Mouse (Mus musculus) CH12.LX (cell line): ENCODE results near the gene Amn1. TPM values are rescaled to one million over a fixed set of nuclear protein-coding genes. Genes with fewer than 3 reads are reported as not detected.
"Not testable (repeated sequence)": the region's sequence is repeated elsewhere in the genome, so short reads cannot be mapped to it uniquely, and the experiment has no call there.

Experiments used
- DNase-seq: peaks from one replicate; pipeline ENCODE4 v3.0.0-alpha.2; 2013; ENCODE audit errors: extremely low read depth
- H3K27ac ChIP-seq: 2 replicates; pipeline ENCODE4 v1.5.1; 2012; ENCODE audit warnings: low read depth, mild to moderate bottlenecking, control low read depth, moderate library complexity; ENCODE audit not compliant: insufficient read depth
- H3K27me3 ChIP-seq: replicated peaks from 2 replicates; pipeline ENCODE3; 2012; ENCODE audit warnings: inconsistent platforms
- H3K36me3 ChIP-seq, 2 experiments: replicated peaks in 1 of 2; 2 replicates each; pipeline versions ENCODE3 to v1.6.1; 2012; ENCODE audit warnings: inconsistent platforms in 1 of 2, low read length in 1 of 2, mild to moderate bottlenecking in 1 of 2, mixed read lengths in 1 of 2, moderate library complexity in 1 of 2; ENCODE audit not compliant: control insufficient read depth in 1 of 2, insufficient read depth in 1 of 2
- H3K4me1 ChIP-seq, 2 experiments: 2 replicates each; pipeline ENCODE4 v1.6.1; 2012; ENCODE audit warnings: inconsistent platforms in 1 of 2, moderate library complexity in 1 of 2; ENCODE audit not compliant: insufficient read depth in 2 of 2, control insufficient read depth in 1 of 2
- H3K4me2 ChIP-seq: 2 replicates; pipeline ENCODE4 v1.6.1; 2012; ENCODE audit warnings: low read depth, mild to moderate bottlenecking, control low read depth; ENCODE audit not compliant: poor library complexity, insufficient read depth, severe bottlenecking
- H3K4me3 ChIP-seq, 3 experiments: fragments of 150-350 bp in 1 of 3; sonication (generic) in 1 of 3; replicated peaks in 1 of 3; 2 replicates each; pipeline versions ENCODE3 to v1.5.1; 2011 to 2012; ENCODE audit warnings: low read depth in 2 of 3, low read length in 2 of 3, mild to moderate bottlenecking in 2 of 3, moderate library complexity in 2 of 3, control low read depth in 1 of 3, improper control_type of control experiment in 1 of 3, inconsistent platforms in 1 of 3, mixed read lengths in 1 of 3; ENCODE audit not compliant: poor library complexity in 1 of 3
- H3K79me2 ChIP-seq: replicated peaks from 2 replicates; pipeline ENCODE4 v1.6.1; 2012; ENCODE audit warnings: mild to moderate bottlenecking, moderate library complexity; ENCODE audit not compliant: control insufficient read depth, poor library complexity, insufficient read depth, severe bottlenecking; ENCODE audit errors: extremely low read depth
- H3K9ac ChIP-seq: 2 replicates; pipeline ENCODE4 v1.6.1; 2012; ENCODE audit warnings: low read depth, mild to moderate bottlenecking, control low read depth, moderate library complexity; ENCODE audit not compliant: insufficient read depth
- H3K9me3 ChIP-seq: replicated peaks from 2 replicates; pipeline ENCODE3; 2012; ENCODE audit warnings: low read length, inconsistent platforms, mixed read lengths
- CHD1 ChIP-seq: IDR thresholded peaks from 2 replicates; pipeline ENCODE4 v1.6.1; 2012; ENCODE audit warnings: low read depth, low read length, improper control_type of control experiment, inconsistent platforms
- CHD2 ChIP-seq: IDR thresholded peaks from 2 replicates; pipeline ENCODE4 v1.6.1; 2011; ENCODE audit warnings: low read length, improper control_type of control experiment
- CTCF ChIP-seq, 2 experiments: IDR thresholded peaks in 1 of 2; conservative IDR thresholded peaks in 1 of 2; 2 replicates each; pipeline ENCODE4 v1.5.1; 2011 to 2012; ENCODE audit warnings: low read depth in 2 of 2, low read length in 2 of 2, improper control_type of control experiment in 1 of 2, inconsistent platforms in 1 of 2, mild to moderate bottlenecking in 1 of 2, moderate library complexity in 1 of 2
- E2F4 ChIP-seq: IDR thresholded peaks from 2 replicates; pipeline ENCODE4 v1.6.1; 2011; ENCODE audit warnings: low read depth, low read length, improper control_type of control experiment; ENCODE audit not compliant: insufficient replicate concordance
- ELF1 ChIP-seq: IDR thresholded peaks from 2 replicates; pipeline ENCODE4 v1.6.1; 2014; ENCODE audit warnings: low read depth, mild to moderate bottlenecking, inconsistent platforms, low read length, improper control_type of control experiment
- ETS1 ChIP-seq: conservative IDR thresholded peaks from 2 replicates; pipeline ENCODE4 v1.6.1; 2012; ENCODE audit warnings: low read depth, mild to moderate bottlenecking, inconsistent platforms, low read length, improper control_type of control experiment, moderate library complexity
- GABPA ChIP-seq: IDR thresholded peaks from 2 replicates; pipeline ENCODE4 v1.6.1; 2012; ENCODE audit warnings: low read depth, low read length, improper control_type of control experiment, inconsistent platforms; ENCODE audit not compliant: insufficient replicate concordance
- IRF4 ChIP-seq: IDR thresholded peaks from 2 replicates; pipeline ENCODE4 v1.6.1; 2014; ENCODE audit warnings: low read depth, mild to moderate bottlenecking, inconsistent platforms, low read length, improper control_type of control experiment
- JUN ChIP-seq: IDR thresholded peaks from 2 replicates; pipeline ENCODE4 v1.6.1; 2011; ENCODE audit warnings: low read depth, mild to moderate bottlenecking, low read length, improper control_type of control experiment, moderate library complexity; ENCODE audit not compliant: insufficient read depth
- KAT2A ChIP-seq: IDR thresholded peaks from 2 replicates; pipeline ENCODE4 v1.6.1; 2012; ENCODE audit warnings: low read length, improper control_type of control experiment, inconsistent platforms; ENCODE audit not compliant: insufficient replicate concordance
- MAX ChIP-seq: IDR thresholded peaks from 2 replicates; pipeline ENCODE4 v1.6.1; 2011; ENCODE audit warnings: low read length, improper control_type of control experiment
- MAZ ChIP-seq: IDR thresholded peaks from 2 replicates; pipeline ENCODE4 v1.6.1; 2012; ENCODE audit warnings: low read depth, mild to moderate bottlenecking, inconsistent platforms, low read length, improper control_type of control experiment, moderate library complexity
- MXI1 ChIP-seq: IDR thresholded peaks from 2 replicates; pipeline ENCODE4 v1.6.1; 2011; ENCODE audit warnings: mild to moderate bottlenecking, low read depth, low read length, improper control_type of control experiment
- MYC ChIP-seq: IDR thresholded peaks from 2 replicates; pipeline ENCODE4 v1.6.1; 2011; ENCODE audit warnings: low read depth, mild to moderate bottlenecking, improper control_type of control experiment, low read length
- NELFE ChIP-seq: IDR thresholded peaks from 2 replicates; pipeline ENCODE4 v1.6.1; 2011; ENCODE audit warnings: low read depth, low read length, improper control_type of control experiment
- POLR2AphosphoS2 ChIP-seq: IDR thresholded peaks from 2 replicates; pipeline ENCODE4 v1.6.1; 2011; ENCODE audit warnings: low read depth, low read length, improper control_type of control experiment
- TBP ChIP-seq: conservative IDR thresholded peaks from 2 replicates; pipeline ENCODE4 v1.6.1; 2011; ENCODE audit warnings: low read depth, low read length, improper control_type of control experiment
- UBTF ChIP-seq: IDR thresholded peaks from 2 replicates; pipeline ENCODE4 v1.6.1; 2012; ENCODE audit warnings: low read depth, mild to moderate bottlenecking, inconsistent platforms, low read length, improper control_type of control experiment, moderate library complexity
- USF1 ChIP-seq: IDR thresholded peaks from 2 replicates; pipeline ENCODE4 v1.6.1; 2014; ENCODE audit warnings: low read depth, mild to moderate bottlenecking, inconsistent platforms, low read length, improper control_type of control experiment
- ZC3H11A ChIP-seq: IDR thresholded peaks from 2 replicates; pipeline ENCODE4 v1.6.1; 2012; ENCODE audit warnings: low read depth, mild to moderate bottlenecking, inconsistent platforms, low read length, improper control_type of control experiment
- ZKSCAN1 ChIP-seq: IDR thresholded peaks from 2 replicates; pipeline ENCODE4 v1.6.1; 2012; ENCODE audit warnings: low read depth, inconsistent platforms, low read length, improper control_type of control experiment, borderline replicate concordance
- ZMIZ1 ChIP-seq: IDR thresholded peaks from 2 replicates; pipeline ENCODE4 v1.6.1; 2012; ENCODE audit warnings: low read depth, mild to moderate bottlenecking, inconsistent platforms, low read length, improper control_type of control experiment
- dilution Hi-C: fragments of 300-500 bp; cut with MboI; formaldehyde crosslinking; loops from 2 replicates; pipeline ENCODE4 v1.14.3; 2020; ENCODE audit warnings: low sequenced_read_pairs; ENCODE audit not compliant: extremely low pct_unique_long_range_greater_than_20kb, extremely low pct_ligation_motif_present
- in situ Hi-C: fragments of 300-500 bp; cut with MboI; formaldehyde crosslinking; loops from 3 replicates; pipeline ENCODE4 v1.14.3; 2019; ENCODE audit warnings: low sequenced_read_pairs, low pct_ligation_motif_present, low pct_unique_long_range_greater_than_20kb, mixed read lengths
- polyA plus RNA-seq: library from polyadenylated mRNA; unstranded; fragments of >175 nt; gene quantifications from 2 replicates; pipeline ENCODE4 v1.2.1, GENCODE M21; 2012; ENCODE audit warnings: low read depth; ENCODE audit not compliant: insufficient read length
- total RNA-seq, 2 experiments: library from RNA; depleted of rRNA; stranded (reverse); fragments of 300-350 nt in 1 of 2; fragments of >200 nt in 1 of 2; gene quantifications; 2 replicates each; pipeline ENCODE4 v1.2.3; 2012 to 2014

Amn1 gene
- total and polyA plus RNA-seq, 3 experiments = 3.2 to 8.9 (median 6.3) TPM

GRCm38 (mm10) chr6:149167672-149168071 is 20.8 kb downstream of the Amn1 start:
- H3K4me1 ChIP-seq = no peaks in the 10 kb centered on the region
- peaks cover 0 to 17% of the 10 kb centered on the region in 2 experiments for H3K36me3 ChIP-seq
- dilution Hi-C loops (no loop called here), in situ Hi-C loops (no loop called here)
- H3K27ac ChIP-seq = no peak overlapping the region
- no peaks in the 10 kb centered on the region for H3K9me3 ChIP-seq
- DNase-seq = no peak
- H3K27me3 ChIP-seq = no peaks in the 10 kb centered on the region
- no peaks in the 10 kb centered on the region for H3K79me2 ChIP-seq
- no peak overlapping the region for H3K4me2 ChIP-seq
- H3K9ac ChIP-seq = no peak overlapping the region
- TF ChIP-seq MYC (no peak), CHD1 (no peak), MXI1 (no peak), USF1 (no peak), MAX (no peak), ELF1 (no peak), UBTF (no peak), E2F4 (no peak), CTCF (conservative IDR thresholded peaks at IDR 0.05 in 1 of 2, IDR thresholded peaks at IDR 0.05 in 1 of 2; ENCODE audit: low read depth in 2 of 2, low read length in 2 of 2) (no peak), GABPA (no peak), IRF4 (no peak)
- no peak overlapping the region for H3K4me3 ChIP-seq

GRCm38 (mm10) chr6:149167038-149167437 is 21.5 kb downstream of the Amn1 start:
- H3K4me1 ChIP-seq, H3K27me3 ChIP-seq, H3K4me2 ChIP-seq, H3K79me2 ChIP-seq, H3K9ac ChIP-seq, DNase-seq, H3K4me3 ChIP-seq, in situ Hi-C loops, dilution Hi-C loops, H3K9me3 ChIP-seq, H3K27ac ChIP-seq: not testable (repeated sequence)
- H3K36me3 ChIP-seq = peaks cover 0 to 19% of the 10 kb centered on the region in 2 experiments

GRCm38 (mm10) chr6:149155031-149155841 is 33.3 kb downstream of the Amn1 start:
- Histone ChIP-seq H3K79me2 (no peaks in the 10 kb centered on the region), H3K36me3 (peaks cover 3 to 22% of the 10 kb centered on the region in 2 experiments), H3K4me2 (no peak overlapping the region), H3K4me3 (no peak overlapping the region), H3K27me3 (no peaks in the 10 kb centered on the region), H3K9ac (no peak overlapping the region), H3K9me3 (no peaks in the 10 kb centered on the region), H3K4me1 (no peaks in the 10 kb centered on the region), H3K27ac (no peak overlapping the region)
- in situ Hi-C loops (no loop called here), dilution Hi-C loops (no loop called here)
- DNase-seq = no peak
- TF ChIP-seq ETS1 (no peak), MAZ (no peak), CHD2 (no peak), IRF4 (no peak), GABPA (no peak), POLR2AphosphoS2 (no peak), ZMIZ1 (no peak), ZC3H11A (no peak), ZKSCAN1 (no peak), JUN (no peak), KAT2A (no peak), NELFE (no peak), TBP (no peak)
